Mouse (Mus musculus) limb, embryonic 13.5 days (tissue): ENCODE measurements around the gene St8sia1. TPM values are rescaled to one million over a fixed set of nuclear protein-coding genes. Genes with fewer than 3 reads are reported as not detected.

Experiments
- ATAC-seq: fragments of 200-750 bp; cut with Nextera tagmentation; 2 replicates; pipeline ENCODE4 v1.8.0; 2017; ENCODE audit warnings: low read depth, moderate number of reproducible peaks, moderate TSS enrichment; ENCODE audit not compliant: low FRiP score
- H3K27ac ChIP-seq: fragments of 300-500 bp; sonication (generic); 2 replicates; pipeline ENCODE4 v1.5.1; 2015; ENCODE audit warnings: inconsistent platforms, mild to moderate bottlenecking, moderate library complexity
- H3K27me3 ChIP-seq: fragments of 300-500 bp; sonication (generic); 2 replicates; pipeline ENCODE4 v1.6.1; 2015; ENCODE audit warnings: mild to moderate bottlenecking, inconsistent platforms
- H3K36me3 ChIP-seq: fragments of 300-500 bp; sonication (generic); 2 replicates; pipeline ENCODE4 v1.6.1; 2015; ENCODE audit warnings: inconsistent platforms, mild to moderate bottlenecking, moderate library complexity
- H3K4me1 ChIP-seq: fragments of 300-500 bp; sonication (generic); 2 replicates; pipeline ENCODE4 v1.6.1; 2015; ENCODE audit warnings: inconsistent platforms
- H3K4me2 ChIP-seq: fragments of 300-500 bp; sonication (generic); replicated peaks from 2 replicates; pipeline ENCODE4 v1.6.1; 2015; ENCODE audit warnings: inconsistent platforms, mild to moderate bottlenecking, moderate library complexity
- H3K4me3 ChIP-seq: fragments of 300-500 bp; sonication (generic); 2 replicates; pipeline ENCODE4 v1.5.1; 2015; ENCODE audit warnings: moderate library complexity, mild to moderate bottlenecking, inconsistent platforms
- H3K9ac ChIP-seq: fragments of 300-500 bp; sonication (generic); 2 replicates; pipeline ENCODE4 v1.6.1; 2015; ENCODE audit warnings: mild to moderate bottlenecking, inconsistent platforms
- H3K9me3 ChIP-seq: fragments of 300-500 bp; sonication (generic); 2 replicates; pipeline ENCODE4 v1.6.1; 2016; ENCODE audit warnings: inconsistent platforms
- WGBS: fragments of 180-500 bp; shearing (Covaris S2); methylation state at CpG from one replicate; pipeline ENCODE4 v1.1.7; 2015; 5-methylcytosine and 5-hydroxymethylcytosine counted together
- polyA plus RNA-seq: library from polyadenylated mRNA; unstranded; fragments of >200 nt; fragmentation: Nextera tagmentation; extraction: Ambion mirVana; gene quantifications from 2 replicates; pipeline ENCODE4 v1.2.1, GENCODE M21; 2015

Gene St8sia1
- polyA plus RNA-seq, 1 experiment from 2014 or later: 1.3 TPM

DNA sequence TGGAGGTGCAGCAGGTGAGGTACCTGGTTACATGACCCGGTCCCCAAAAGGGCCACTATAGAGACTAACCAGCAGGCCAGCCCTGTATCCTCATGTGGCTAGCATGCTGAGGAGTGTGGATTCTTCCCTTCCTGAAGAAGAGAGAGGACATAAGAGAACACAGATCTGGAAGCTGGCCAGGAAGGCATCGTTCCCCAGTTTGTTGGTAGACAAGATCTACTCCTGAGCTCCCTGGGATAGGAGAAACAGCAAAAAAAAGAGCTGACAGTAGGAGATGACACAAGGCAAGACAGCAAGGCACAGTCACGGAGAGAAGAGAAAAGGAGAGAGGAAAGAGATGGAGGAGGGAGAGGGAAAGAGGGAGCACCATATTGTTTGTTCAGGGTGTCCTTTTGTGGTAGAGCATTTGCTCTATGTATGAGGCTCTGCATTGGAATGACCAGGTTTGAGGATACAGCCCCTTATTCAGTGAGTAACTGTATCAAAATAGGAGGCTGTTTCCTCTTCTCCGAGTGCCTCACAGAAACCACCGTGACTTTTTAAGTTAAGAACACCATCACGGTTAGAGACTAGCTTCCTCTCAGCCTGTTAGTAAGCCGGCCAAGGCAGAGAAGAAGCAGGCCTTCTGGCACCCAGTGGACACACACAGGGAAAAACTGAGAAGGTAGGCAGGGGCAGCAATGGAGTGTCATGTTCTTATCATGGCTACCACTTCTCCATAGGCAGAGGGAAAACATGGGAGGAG is 12.5 kb downstream of the St8sia1 start:
- WGBS: 86% methylated on average over 7 of the region's 7 CpGs
- Histone ChIP-seq H3K4me3 (no peak overlapping the region), H3K9ac (no peak overlapping the region), H3K4me1 (peaks cover 17% of the 10 kb centered on the region), H3K27me3 (no peaks in the 10 kb centered on the region), H3K36me3 (no peaks in the 10 kb centered on the region), H3K9me3 (no peaks in the 10 kb centered on the region), H3K4me2 (no peak overlapping the region), H3K27ac (no peak overlapping the region)
- ATAC-seq: no peak

GRCm38 (mm10) chr6:142950354-142950753 is 13.9 kb downstream of the St8sia1 start:
- H3K27me3 ChIP-seq: no peaks in the 10 kb centered on the region
- 0 out of 2 replicates have a peak overlapping the region, but pooled peaks have one; percentile 3 for H3K27ac ChIP-seq
- peaks cover 26% of the 10 kb centered on the region for H3K4me1 ChIP-seq
- ATAC-seq: no peak
- H3K9ac ChIP-seq: no peak overlapping the region; the same call in 1 of the 2 replicates
- H3K9me3 ChIP-seq: no peaks in the 10 kb centered on the region
- 60% methylated on average over 11 of the region's 11 CpGs for WGBS
- H3K36me3 ChIP-seq: no peaks in the 10 kb centered on the region
- H3K4me2 ChIP-seq: peak overlapping the region; percentile 25; the same call in 1 of the 2 replicates
- no peak overlapping the region for H3K4me3 ChIP-seq

GRCm38 (mm10) chr6:142948955-142949357 is 15.3 kb downstream of the St8sia1 start:
- H3K36me3 ChIP-seq: no peaks in the 10 kb centered on the region
- no peaks in the 10 kb centered on the region for H3K9me3 ChIP-seq
- no peak overlapping the region for H3K9ac ChIP-seq
- no peak overlapping the region for H3K4me2 ChIP-seq
- H3K27me3 ChIP-seq: no peaks in the 10 kb centered on the region
- H3K27ac ChIP-seq: no peak overlapping the region
- no peak overlapping the region for H3K4me3 ChIP-seq
- no peak for ATAC-seq
- 57% methylated on average over 5 of the region's 5 CpGs for WGBS
- H3K4me1 ChIP-seq: peaks cover 26% of the 10 kb centered on the region

GRCm38 (mm10) chr6:142947029-142947428 is 17.2 kb downstream of the St8sia1 start:
- peaks cover 26% of the 10 kb centered on the region for H3K4me1 ChIP-seq
- H3K27ac ChIP-seq: no peak overlapping the region
- no peak overlapping the region for H3K9ac ChIP-seq
- WGBS: 75% methylated on average over 6 of the region's 6 CpGs
- no peak overlapping the region for H3K4me3 ChIP-seq
- no peak overlapping the region for H3K4me2 ChIP-seq
- H3K27me3 ChIP-seq: no peaks in the 10 kb centered on the region
- ATAC-seq: no peak
- no peaks in the 10 kb centered on the region for H3K9me3 ChIP-seq
- no peaks in the 10 kb centered on the region for H3K36me3 ChIP-seq

GRCm38 (mm10) chr6:142946069-142946871 is 18.0 kb downstream of the St8sia1 start:
- Histone ChIP-seq H3K36me3 (no peaks in the 10 kb centered on the region), H3K4me2 (no peak overlapping the region), H3K9ac (no peak overlapping the region), H3K4me3 (no peak overlapping the region), H3K9me3 (no peaks in the 10 kb centered on the region), H3K4me1 (peaks cover 26% of the 10 kb centered on the region), H3K27me3 (no peaks in the 10 kb centered on the region), H3K27ac (peak overlapping the region; percentile 33; the same call in 1 of the 2 replicates)
- 28% methylated on average over 8 of the region's 8 CpGs for WGBS
- ATAC-seq: 0 out of 2 replicates have a peak, but pooled peaks have one; percentile 33

GRCm38 (mm10) chr6:142945461-142945860 is 18.8 kb downstream of the St8sia1 start:
- 92% methylated on average over 2 of the region's 2 CpGs for whole genome bisulfite sequencing
- Histone ChIP-seq H3K4me3 (no peak overlapping the region), H3K4me1 (peaks cover 26% of the 10 kb centered on the region), H3K27me3 (no peaks in the 10 kb centered on the region), H3K36me3 (no peaks in the 10 kb centered on the region), H3K4me2 (no peak overlapping the region), H3K9ac (no peak overlapping the region), H3K9me3 (no peaks in the 10 kb centered on the region), H3K27ac (no peak overlapping the region)
- ATAC-seq: no peak

DNA sequence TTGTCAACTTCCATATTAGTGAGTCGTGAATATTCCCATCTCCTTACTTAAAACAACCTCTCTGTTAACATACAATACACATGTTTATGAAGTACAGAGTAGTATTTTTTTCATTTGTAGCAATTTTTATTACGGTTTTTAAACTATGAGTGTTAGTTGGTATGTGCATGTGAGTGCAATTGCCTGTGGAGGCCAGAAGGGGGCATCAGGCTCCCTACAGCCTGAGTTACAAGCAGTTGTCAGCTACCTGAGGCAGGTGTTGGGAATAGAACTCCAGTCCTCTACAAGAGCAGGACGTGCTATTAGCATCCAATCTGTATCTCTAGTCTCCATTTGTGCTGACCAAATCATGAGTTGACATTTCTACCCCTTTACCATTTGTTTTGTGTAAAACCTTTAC is 19.8 kb downstream of the St8sia1 start:
- Histone ChIP-seq H3K9me3 (no peaks in the 10 kb centered on the region), H3K27ac (no peak overlapping the region), H3K4me2 (no peak overlapping the region), H3K4me3 (no peak overlapping the region), H3K9ac (no peak overlapping the region), H3K27me3 (no peaks in the 10 kb centered on the region), H3K36me3 (no peaks in the 10 kb centered on the region), H3K4me1 (peaks cover 17% of the 10 kb centered on the region)
- ATAC-seq: no peak
- WGBS: 94% methylated on average over 3 of the region's 3 CpGs

- H3K36me3 ChIP-seq: no peaks in the 10 kb centered on the region
- 49% methylated on average over 8 of the region's 8 CpGs for WGBS
Observed at GRCm38 (mm10) chr6:142943419-142943818, 20.8 kb downstream of the St8sia1 start.

GRCm38 (mm10) chr6:142941596-142942381 is 22.5 kb downstream of the St8sia1 start:
- H3K4me1 ChIP-seq: peaks cover 8% of the 10 kb centered on the region
- H3K27ac ChIP-seq: no peak overlapping the region
- H3K4me2 ChIP-seq: no peak overlapping the region
- no peak overlapping the region for H3K9ac ChIP-seq
- H3K9me3 ChIP-seq: no peaks in the 10 kb centered on the region
- H3K4me3 ChIP-seq: no peak overlapping the region
- WGBS: 88% methylated on average over 11 of the region's 11 CpGs
- no peaks in the 10 kb centered on the region for H3K36me3 ChIP-seq
- no peaks in the 10 kb centered on the region for H3K27me3 ChIP-seq
- no peak for ATAC-seq

More at GRCm38 (mm10) chr6:142943419-142943818, 20.8 kb downstream of the St8sia1 start:
- Histone ChIP-seq H3K9me3 (no peaks in the 10 kb centered on the region), H3K4me2 (no peak overlapping the region), H3K27me3 (no peaks in the 10 kb centered on the region), H3K27ac (no peak overlapping the region), H3K9ac (no peak overlapping the region), H3K4me3 (no peak overlapping the region), H3K4me1 (peaks cover 8% of the 10 kb centered on the region)
- no peak for ATAC-seq

DNA sequence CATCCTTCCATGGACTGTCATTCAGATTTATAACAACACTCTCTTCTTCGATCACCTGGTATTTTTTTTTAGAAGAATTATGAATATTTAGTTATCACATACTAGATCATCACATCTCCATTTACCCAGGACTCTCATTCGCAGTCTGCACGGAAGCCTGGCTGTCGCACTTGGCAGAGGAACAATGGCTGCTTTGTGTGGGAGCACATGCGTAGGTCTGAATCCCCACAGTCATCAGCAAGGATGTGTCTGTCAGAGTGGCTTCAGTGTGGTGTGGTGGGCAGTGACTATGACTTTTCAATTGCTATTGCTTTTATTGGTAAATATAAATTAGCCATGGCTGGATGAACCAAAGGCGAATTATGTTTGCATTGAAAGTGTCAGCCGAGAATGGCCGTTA is 23.2 kb downstream of the St8sia1 start:
- Histone ChIP-seq H3K9ac (no peak overlapping the region), H3K27ac (no peak overlapping the region), H3K9me3 (no peaks in the 10 kb centered on the region), H3K4me1 (peaks cover 7% of the 10 kb centered on the region), H3K27me3 (no peaks in the 10 kb centered on the region), H3K4me3 (no peak overlapping the region), H3K36me3 (no peaks in the 10 kb centered on the region), H3K4me2 (no peak overlapping the region)
- WGBS: 87% methylated on average over 8 of the region's 8 CpGs
- no peak for ATAC-seq

GRCm38 (mm10) chr6:142938549-142939345 is 25.5 kb downstream of the St8sia1 start:
- ATAC-seq: no peak
- Histone ChIP-seq H3K36me3 (no peaks in the 10 kb centered on the region), H3K9me3 (no peaks in the 10 kb centered on the region), H3K4me2 (no peak overlapping the region), H3K27me3 (no peaks in the 10 kb centered on the region), H3K9ac (no peak overlapping the region), H3K4me1 (no peaks in the 10 kb centered on the region), H3K27ac (no peak overlapping the region), H3K4me3 (no peak overlapping the region)
- WGBS: 74% methylated on average over 9 of the region's 9 CpGs
